Mouse (Mus musculus) E14TG2a.4 (cell line): Measurements from ENCODE around the gene Borcs7.

Source experiments
- CTCF ChIP-seq: conservative IDR thresholded peaks from 2 replicates; pipeline ENCODE4 v1.5.1; 2014; ENCODE audit warnings: low read length
- NANOG ChIP-seq: IDR thresholded peaks from 2 replicates; pipeline ENCODE4 v1.6.1; 2014; ENCODE audit warnings: borderline replicate concordance, low read length, mixed read lengths
- POU5F1 ChIP-seq: IDR thresholded peaks from 2 replicates; pipeline ENCODE4 v1.6.1; 2014; ENCODE audit warnings: low read length, borderline replicate concordance

DNA sequence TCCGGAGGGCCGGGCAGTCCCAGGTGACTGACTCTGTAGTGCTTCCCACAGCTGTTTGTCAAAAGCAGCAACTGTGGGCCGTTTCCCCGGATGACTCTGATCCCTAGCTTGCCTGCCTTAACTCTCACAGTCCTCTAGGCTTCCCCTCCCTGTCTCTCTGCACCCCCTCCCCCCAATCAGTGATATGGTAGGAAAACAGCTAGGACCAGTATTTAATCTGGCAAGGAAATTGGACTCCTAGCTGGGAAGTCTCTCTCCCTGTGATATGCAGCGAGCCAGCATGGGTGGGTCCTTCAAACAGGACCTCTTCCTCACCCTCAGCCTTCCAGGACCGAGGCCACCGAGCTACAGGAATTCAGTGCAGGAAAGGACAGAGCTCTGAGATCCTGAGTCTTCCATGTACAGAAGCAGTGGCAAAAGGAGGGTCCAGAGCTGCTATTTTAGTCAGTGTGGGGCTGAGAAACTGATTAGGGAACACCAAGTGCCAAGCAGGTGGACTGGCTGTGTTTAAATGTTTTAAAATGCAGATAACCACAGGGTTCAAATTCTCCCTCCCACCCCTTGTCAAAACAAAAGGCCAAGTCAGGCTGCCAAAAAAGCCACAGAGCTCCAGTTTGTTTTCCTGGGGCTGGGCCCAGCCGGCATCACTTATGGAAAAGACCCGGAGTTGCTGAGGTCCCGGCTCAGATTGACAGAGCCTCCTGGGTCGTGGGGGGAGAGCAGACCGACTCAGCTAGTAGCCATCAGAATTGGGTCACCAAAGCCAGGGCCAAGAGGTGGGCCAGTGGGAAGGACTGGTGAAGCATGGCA lies 44.7 kb upstream of the Borcs7 start:
- TF ChIP-seq CTCF (no peak), NANOG (no peak), POU5F1 (no peak)
